Mouse (Mus musculus) adrenal gland, adult 18-20 months (tissue): ENCODE results near the gene Creld1. TPM values are rescaled to one million over a fixed set of nuclear protein-coding genes. Genes with fewer than 3 reads are reported as not detected.

ENCODE experiments used
- DNase-seq, 2 experiments: peaks; one replicate each; pipeline ENCODE4 v3.0.0; 2021 to 2022; ENCODE audit warnings: low spot score in 2 of 2
- long read RNA-seq, 2 experiments: library from polyadenylated mRNA; stranded (forward); transcript quantifications; one replicate each; pipeline ENCODE4 v2.0.0; 2021
- total RNA-seq, 2 experiments: library from RNA; stranded (reverse); gene quantifications; 1 replicate in 1 of 2; 2 replicates in 1 of 2; pipeline ENCODE4 v1.2.3; 2021

The Creld1 gene
- total RNA-seq: 10 to 100 TPM; 53.7 to 55.8 TPM
- long read RNA-seq, experiment 1, transcript Creld1-201 (10 exons, 2,306 nt): major isoform, 41 of 46 reads
- long read RNA-seq, experiment 1, partial matches to known transcripts: 2 of 46 reads
- long read RNA-seq, experiment 1, other reads (novel, unspliced or antisense): 3 of 46 reads
- long read RNA-seq, experiment 2, transcript Creld1-201 (10 exons, 2,306 nt): major isoform, 57 of 70 reads
- long read RNA-seq, experiment 2, partial matches to known transcripts: 4 of 70 reads
- long read RNA-seq, experiment 2, other reads (novel, unspliced or antisense): 7 of 70 reads

GRCm38 (mm10) chr6:113483100-113483615, at the start of gene Creld1:
Gene Creld1 (plus strand): TSS chr6:113483297.
- DNase-seq: peak; percentile 83 to 85

- DNase-seq: no peak
These were observed 49.4 kb upstream of the Creld1 start for GRCm38 (mm10) chr6:113433661-113434060.

GRCm38 (mm10) chr6:113434691-113435090, 48.4 kb upstream of the Creld1 start:
- no peak for DNase-seq

GRCm38 (mm10) chr6:113435664-113436205, 47.4 kb upstream of the Creld1 start, which contains the start of gene Cidec:
Gene Cidec (minus strand): TSS chr6:113435760.
- no peak for DNase-seq

- no peak for DNase-seq
These were observed 46.0 kb upstream of the Creld1 start for GRCm38 (mm10) chr6:113437135-113437534.

- DNase-seq: no peak
These were observed 44.2 kb upstream of the Creld1 start for GRCm38 (mm10) chr6:113438721-113439430.

GRCm38 (mm10) chr6:113440686-113441085, 42.4 kb upstream of the Creld1 start:
- no peak for DNase-seq

- DNase-seq: peak; percentile 63 to 64
These were observed 41.9 kb upstream of the Creld1 start for GRCm38 (mm10) chr6:113441147-113441680.

- no peak for DNase-seq
These were observed 41.0 kb upstream of the Creld1 start for GRCm38 (mm10) chr6:113442087-113442441.

GRCm38 (mm10) chr6:113442442-113443090, 40.5 kb upstream of the Creld1 start, which contains the start of gene Jagn1:
Gene Jagn1 (plus strand): TSS chr6:113442569.
- DNase-seq: peak; percentile 88 to 89

- no peak for DNase-seq
These were observed 40.0 kb upstream of the Creld1 start for GRCm38 (mm10) chr6:113443091-113443490.

GRCm38 (mm10) chr6:113444207-113444965, 38.7 kb upstream of the Creld1 start:
- no peak for DNase-seq

- DNase-seq: no peak
These were observed 35.5 kb upstream of the Creld1 start for GRCm38 (mm10) chr6:113447639-113448038.

- DNase-seq: no peak
These were observed 31.3 kb upstream of the Creld1 start for GRCm38 (mm10) chr6:113451839-113452238.

- DNase-seq: no peak
These were observed 28.1 kb upstream of the Creld1 start for GRCm38 (mm10) chr6:113455007-113455406.

- DNase-seq: no peak
These were observed 25.1 kb upstream of the Creld1 start, which contains the start of gene Il17re for GRCm38 (mm10) chr6:113457952-113458534. Gene Il17re (plus strand): TSS chr6:113458484.

GRCm38 (mm10) chr6:113458635-113459034, 24.5 kb upstream of the Creld1 start:
- DNase-seq: no peak

- no peak for DNase-seq
These were observed 19.1 kb upstream of the Creld1 start for GRCm38 (mm10) chr6:113464040-113464439.

GRCm38 (mm10) chr6:113465602-113466001, 17.5 kb upstream of the Creld1 start:
- DNase-seq: no peak

GRCm38 (mm10) chr6:113468512-113468911, 14.6 kb upstream of the Creld1 start:
- no peak for DNase-seq
